Mouse (Mus musculus): ENCODE measurements around the gene Cdh4.

Cdh4 gene

DNA sequence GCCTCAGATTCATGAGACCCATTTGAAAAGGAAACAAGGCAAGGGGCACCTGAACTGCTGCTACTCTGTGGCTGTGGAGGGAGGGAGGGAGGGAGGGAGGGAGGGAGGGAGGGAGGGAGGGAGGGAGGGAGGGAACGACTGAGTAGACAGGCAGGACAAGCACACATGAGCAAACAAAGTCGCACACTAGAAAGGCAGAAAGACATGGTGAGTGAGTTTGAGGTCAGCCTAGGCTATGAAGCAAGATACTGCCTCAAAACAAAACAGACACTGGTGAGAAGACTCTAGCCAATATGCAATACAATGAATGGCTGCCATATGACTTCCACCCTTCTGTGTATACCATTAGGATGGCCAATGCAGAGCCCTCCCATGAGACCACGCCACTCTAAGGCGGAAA lies 502.8 kb downstream of the Cdh4 start:
- no peak for DNase-seq (ENCODE audit: low spot score)

DNA sequence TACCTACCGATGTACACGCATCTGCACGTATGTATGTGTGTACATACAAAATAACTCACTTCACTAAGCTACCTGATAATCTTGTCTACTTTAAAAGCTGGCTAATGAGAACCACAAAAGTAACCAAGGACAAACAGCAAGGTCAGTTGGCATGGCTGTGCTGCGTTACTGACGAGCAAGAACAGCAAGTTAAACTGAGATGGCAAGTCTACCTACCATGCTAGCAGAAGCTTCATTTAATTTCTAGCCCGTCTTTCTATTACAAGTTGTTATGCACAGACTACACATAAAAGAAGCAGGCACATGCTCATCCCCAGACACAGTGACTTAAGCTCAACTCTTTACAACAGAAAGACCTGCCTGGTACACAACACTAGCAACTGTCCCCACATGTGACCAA lies 504.3 kb downstream of the Cdh4 start:
- DNase-seq (ENCODE audit: low spot score) = no peak

GRCm38 (mm10) chr2:179947607-179948006 lies 505.4 kb downstream of the Cdh4 start:
- no peak for DNase-seq (ENCODE audit: low spot score)

DNA sequence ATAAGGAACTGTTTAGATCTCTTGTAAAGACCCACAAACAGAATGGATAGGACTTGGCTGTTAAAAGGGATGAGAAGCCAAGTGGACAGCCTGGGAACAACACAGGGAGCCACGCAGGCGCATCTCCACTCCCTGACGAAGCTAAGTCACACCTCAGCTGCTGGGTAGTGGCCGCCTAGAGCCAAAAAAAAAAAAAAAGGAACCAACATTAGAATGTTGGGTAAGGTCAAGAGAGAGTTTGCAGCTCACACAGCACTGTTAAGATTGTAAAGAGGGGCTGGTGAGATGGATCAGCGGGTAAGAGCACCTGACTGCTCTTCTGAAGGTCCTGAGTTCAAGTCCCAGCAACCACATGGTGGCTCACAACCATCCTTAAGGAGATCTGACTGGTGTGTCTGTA lies 506.6 kb downstream of the Cdh4 start:
- DNase-seq (ENCODE audit: low spot score) = no peak
